Comparison of ENCODE assay signal across 8 mouse cellular contexts in the genomic region with DNA sequence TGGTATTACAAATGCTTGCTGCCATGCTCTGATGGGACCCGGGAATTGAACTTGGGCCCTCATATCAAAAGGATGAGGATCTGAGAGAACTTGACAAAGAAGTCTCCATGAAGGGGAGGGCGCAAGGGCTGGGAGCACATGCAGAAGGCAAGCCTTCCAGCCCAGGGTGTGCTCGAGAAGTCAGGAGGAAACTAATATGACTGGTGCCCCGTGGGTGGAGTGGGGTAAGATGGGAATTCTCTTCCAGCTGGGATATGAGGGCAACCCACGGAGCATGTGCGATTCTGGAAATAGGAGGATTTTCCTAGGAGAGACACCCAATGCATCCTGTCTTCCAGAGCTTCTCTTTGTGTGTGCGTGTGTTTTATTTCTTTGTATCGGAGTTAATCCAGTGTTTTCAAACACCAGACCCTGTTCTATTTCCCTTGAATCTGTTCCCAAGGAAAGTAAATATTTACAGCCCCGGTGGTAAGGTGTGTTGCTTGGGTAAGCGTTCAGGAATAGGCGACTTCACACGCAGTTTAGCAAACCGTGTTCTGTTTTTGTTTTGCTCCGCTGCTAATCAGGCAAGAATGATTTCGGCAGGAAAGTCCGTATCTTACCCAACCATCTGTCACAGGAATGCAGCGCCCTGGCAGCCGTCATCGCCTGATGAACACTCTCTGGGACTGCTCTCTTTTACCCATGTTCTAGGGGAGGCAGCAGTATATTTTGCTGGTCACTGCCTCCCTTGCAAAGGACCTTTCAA. TPM values are rescaled to one million over a fixed set of nuclear protein-coding genes. Genes with fewer than 3 reads are reported as not detected.
DNase-seq lines count a peak whose midpoint lies in the region; ATAC-seq lines count a peak whose summit lies in the region.

No protein-coding gene starts in this region.

- ATAC-seq in hindbrain, embryonic 14.5 days (ENCODE audit: low FRiP score): no peak
- ATAC-seq in limb, embryonic 11.5 days (ENCODE audit: insufficient number of reproducible peaks, low FRiP score, low TSS enrichment, low read depth): no peak
- no peak for ATAC-seq in midbrain, embryonic 14.5 days (ENCODE audit: low FRiP score, low TSS enrichment)
- no peak for ATAC-seq in inflammation-experienced regulatory T-cells, adult 6 months

- H3K36me3 ChIP-seq in hindbrain, embryonic 14.5 days (replicated peaks; ENCODE audit: control insufficient read depth, insufficient read depth): no peaks in the 10 kb centered on the region
- no peaks in the 10 kb centered on the region for H3K36me3 ChIP-seq in limb, embryonic 11.5 days (ENCODE audit: control insufficient read depth, insufficient read depth, low read length)
- H3K36me3 ChIP-seq in midbrain, embryonic 14.5 days (ENCODE audit: control insufficient read depth, insufficient read depth, low read length): no peaks in the 10 kb centered on the region

- peaks cover 13% of the 10 kb centered on the region for H3K4me1 ChIP-seq in hindbrain, embryonic 14.5 days (replicated peaks; ENCODE audit: control insufficient read depth, insufficient read depth, low read length)
- H3K4me1 ChIP-seq in limb, embryonic 11.5 days (ENCODE audit: control insufficient read depth, insufficient read depth, low read length): peaks cover 24% of the 10 kb centered on the region
- H3K4me1 ChIP-seq in midbrain, embryonic 14.5 days (ENCODE audit: control insufficient read depth, insufficient read depth, low read length): 0 out of 2 replicates have a peak, but pooled peaks cover 2% of the 10 kb centered on the region

- peak; percentile 42 to 61 for DNase-seq in layer of hippocampus, adult 18-20 months (ENCODE audit: low spot score in 2 of 2)
- DNase-seq in layer of hippocampus, postnatal 25 days (ENCODE audit: extremely low spot score in 1 of 2, low spot score in 1 of 2): no peak
- DNase-seq in embryo, embryonic 11.5 days (ENCODE audit: low read depth, low spot score): peak; percentile 19
- peak; percentile 45 for DNase-seq in hindbrain, embryonic 14.5 days (ENCODE audit: low spot score)
- DNase-seq in limb, embryonic 11.5 days (ENCODE audit: low spot score): peak; percentile 37
- peak; percentile 49 for DNase-seq in midbrain, embryonic 14.5 days
- DNase-seq in ovary, postnatal 10 days (ENCODE audit: low spot score): no peak

- 40% methylated on average over 19 of the region's 19 CpGs for WGBS in hindbrain, embryonic 14.5 days
- WGBS in limb, embryonic 11.5 days: 43% methylated on average over 19 of the region's 19 CpGs
- WGBS in midbrain, embryonic 14.5 days: 46% methylated on average over 19 of the region's 19 CpGs

- H3K27ac ChIP-seq in hindbrain, embryonic 14.5 days: no peak overlapping the region; the same call in 1 of the 2 replicates
- 0 out of 2 replicates have a peak overlapping the region, but pooled peaks have one; percentile 30 for H3K27ac ChIP-seq in limb, embryonic 11.5 days (replicated peaks; ENCODE audit: low read depth, low read length)
- H3K27ac ChIP-seq in midbrain, embryonic 14.5 days (replicated peaks; ENCODE audit: low read depth, low read length): no peak overlapping the region

- H3K27me3 ChIP-seq in hindbrain, embryonic 14.5 days (ENCODE audit: control insufficient read depth, insufficient read depth, low read length): no peaks in the 10 kb centered on the region; the same call in 1 of the 2 replicates
- no peaks in the 10 kb centered on the region for H3K27me3 ChIP-seq in limb, embryonic 11.5 days (ENCODE audit: control insufficient read depth, insufficient read depth, low read length)
- no peaks in the 10 kb centered on the region for H3K27me3 ChIP-seq in midbrain, embryonic 14.5 days (ENCODE audit: control insufficient read depth, insufficient read depth, low read length)

- H3K4me3 ChIP-seq in hindbrain, embryonic 14.5 days (replicated peaks; ENCODE audit: low read length): no peak overlapping the region
- H3K4me3 ChIP-seq in limb, embryonic 11.5 days (ENCODE audit: low read depth, low read length): no peak overlapping the region
- H3K4me3 ChIP-seq in midbrain, embryonic 14.5 days (replicated peaks; ENCODE audit: low read depth, low read length): no peak overlapping the region

- H3K9ac ChIP-seq in hindbrain, embryonic 14.5 days: 0 out of 2 replicates have a peak overlapping the region, but pooled peaks have one; percentile 16
- H3K9ac ChIP-seq in limb, embryonic 11.5 days (ENCODE audit: low read length): no peak overlapping the region
- no peak overlapping the region for H3K9ac ChIP-seq in midbrain, embryonic 14.5 days (replicated peaks; ENCODE audit: low read length)

- no peaks in the 10 kb centered on the region for H3K9me3 ChIP-seq in hindbrain, embryonic 14.5 days (ENCODE audit: control insufficient read depth, low read length)
- H3K9me3 ChIP-seq in limb, embryonic 11.5 days (ENCODE audit: control insufficient read depth, low read length): no peaks in the 10 kb centered on the region
- no peaks in the 10 kb centered on the region for H3K9me3 ChIP-seq in midbrain, embryonic 14.5 days (ENCODE audit: control insufficient read depth, low read length)

- H3K4me2 ChIP-seq in hindbrain, embryonic 14.5 days (replicated peaks): 0 out of 2 replicates have a peak overlapping the region, but pooled peaks have one; percentile 7
- no peak overlapping the region for H3K4me2 ChIP-seq in limb, embryonic 11.5 days (ENCODE audit: low read depth, severe bottlenecking)
- no peak overlapping the region for H3K4me2 ChIP-seq in midbrain, embryonic 14.5 days (ENCODE audit: low read length)

RNA-seq across cellular contexts. Expression of gene Ptpn14, which starts 28.4 kb away (rescaled TPM):
- 10 to 100 TPM; 11.2 to 11.9 TPM for total RNA-seq in layer of hippocampus, adult 18-20 months (2021)
- total RNA-seq in layer of hippocampus, postnatal 25 days (2021): 10 to 100 TPM; 11.8 to 13.9 TPM
- polyA plus RNA-seq in hindbrain, embryonic 14.5 days (2014; fragmentation: Nextera tagmentation; extraction: Ambion mirVana): 2.6 and 3.2 TPM in 2 replicates
- polyA plus RNA-seq in limb, embryonic 11.5 days (2014; fragmentation: Nextera tagmentation; extraction: Ambion mirVana): 8.8 and 9.5 TPM in 2 replicates
- 0.70 and 1.7 TPM in 2 replicates for polyA plus RNA-seq in midbrain, embryonic 14.5 days (2014; fragmentation: Nextera tagmentation; extraction: Ambion mirVana)
- polyA plus RNA-seq in inflammation-experienced regulatory T-cells, adult 6 months (2017; shearing (Covaris generic)): under 1 TPM in 2 of 3 experiments, not detected in 1; 0.10 to 0.23 TPM

Comparison
In these comparisons a context has a peak if more than half of its experiments do, and no peak if none do; other contexts are left out.
1. DNase-seq: peak in layer of hippocampus, adult 18-20 months (2 of 2), embryo, embryonic 11.5 days (single experiment), hindbrain, embryonic 14.5 days (single experiment), limb, embryonic 11.5 days (single experiment) and midbrain, embryonic 14.5 days (single experiment); none in layer of hippocampus, postnatal 25 days (0 of 2) and ovary, postnatal 10 days (single experiment).